Mouse (Mus musculus) testis, adult 10 weeks (tissue): ENCODE results near the gene Fam168a. TPM values are rescaled to one million over a fixed set of nuclear protein-coding genes. Genes with fewer than 3 reads are reported as not detected.

Source experiments
- polyA plus RNA-seq: library from polyadenylated mRNA; stranded (reverse); fragments of 350-450 nt; fragmentation: Illumina TruSeq; extraction: RNeasy Lipid Tissue Mini Kit (QIAGEN cat#74804); gene quantifications from one replicate; pipeline ENCODE4 v1.2.3, GENCODE M21; 2014; ENCODE audit warnings: low read depth, low replicate concordance

Fam168a gene
- polyA plus RNA-seq, result 4.1 TPM

GRCm38 (mm10) chr7:100706143-100706841, at the start of gene Fam168a:
Fam168a (plus strand) TSS chr7:100706635.

GRCm38 (mm10) chr7:100662231-100662630, 44.2 kb upstream of the Fam168a start, which contains the start of gene Plekhb1:
Plekhb1 (minus strand) TSS chr7:100662414.

GRCm38 (mm10) chr7:100862828-100863638, 156.6 kb downstream of the Fam168a start, which contains the start of gene Relt:
Relt (minus strand) TSS chr7:100863446.

Other genes with a start within 250 kb of the Fam168a start
- gene Ucp3, start 233.6 kb upstream of the Fam168a start, polyA plus RNA-seq, result 0.18 TPM
- 3.2 TPM for gene Ucp2, start 213.3 kb upstream of the Fam168a start, polyA plus RNA-seq
- gene Dnajb13, start 191.7 kb upstream of the Fam168a start, polyA plus RNA-seq, result 209 TPM
- 28.1 TPM for gene Coa4, start 169.6 kb upstream of the Fam168a start, polyA plus RNA-seq
- 138 TPM for gene Rab6a, start 99.2 kb upstream of the Fam168a start, polyA plus RNA-seq
- 64.5 TPM for gene Mrpl48, start 98.3 kb upstream of the Fam168a start, polyA plus RNA-seq
- 2.9 TPM for gene Plekhb1, start 44.2 kb upstream of the Fam168a start, polyA plus RNA-seq
- not detected for gene Relt, start 156.8 kb downstream of the Fam168a start, polyA plus RNA-seq
- gene Arhgef17, start 225.5 kb downstream of the Fam168a start, polyA plus RNA-seq, result 0.15 TPM